Mouse (Mus musculus) urinary bladder, postnatal 0 days (tissue): ENCODE measurements around the gene Cers3. TPM values are rescaled to one million over a fixed set of nuclear protein-coding genes. Genes with fewer than 3 reads are reported as not detected.

ENCODE experiments used
- polyA plus RNA-seq: library from polyadenylated mRNA; unstranded; fragments of >200 nt; fragmentation: Nextera tagmentation; extraction: Ambion mirVana; gene quantifications from 2 replicates; pipeline ENCODE4 v1.2.1, GENCODE M21; 2015

Gene Cers3
- polyA plus RNA-seq, result 62.1 and 73.7 TPM in 2 replicates

DNA sequence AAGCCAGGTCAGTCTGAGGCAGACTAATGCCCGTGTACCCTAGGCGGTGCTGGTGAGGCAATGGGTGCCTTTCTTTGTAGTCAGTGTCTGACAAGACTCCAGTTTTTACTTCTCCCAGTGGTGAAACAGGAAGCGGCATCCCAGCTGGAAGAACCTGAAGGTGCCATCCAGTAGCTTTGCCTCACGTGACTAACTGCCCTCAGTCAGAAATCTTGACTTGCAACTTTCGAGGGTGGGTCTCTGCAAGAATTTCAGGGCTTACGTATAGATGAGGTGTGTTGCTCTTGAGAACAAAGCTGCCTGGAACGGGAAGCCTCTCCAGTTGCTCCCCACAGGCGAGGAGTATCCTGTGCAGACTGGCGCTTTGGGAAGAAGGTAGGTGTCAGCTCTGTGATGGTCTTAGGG, at the start of gene Cers3:
TSS of gene Cers3 (plus strand) at position 128 of the 405 bp plus-strand sequence.

DNA sequence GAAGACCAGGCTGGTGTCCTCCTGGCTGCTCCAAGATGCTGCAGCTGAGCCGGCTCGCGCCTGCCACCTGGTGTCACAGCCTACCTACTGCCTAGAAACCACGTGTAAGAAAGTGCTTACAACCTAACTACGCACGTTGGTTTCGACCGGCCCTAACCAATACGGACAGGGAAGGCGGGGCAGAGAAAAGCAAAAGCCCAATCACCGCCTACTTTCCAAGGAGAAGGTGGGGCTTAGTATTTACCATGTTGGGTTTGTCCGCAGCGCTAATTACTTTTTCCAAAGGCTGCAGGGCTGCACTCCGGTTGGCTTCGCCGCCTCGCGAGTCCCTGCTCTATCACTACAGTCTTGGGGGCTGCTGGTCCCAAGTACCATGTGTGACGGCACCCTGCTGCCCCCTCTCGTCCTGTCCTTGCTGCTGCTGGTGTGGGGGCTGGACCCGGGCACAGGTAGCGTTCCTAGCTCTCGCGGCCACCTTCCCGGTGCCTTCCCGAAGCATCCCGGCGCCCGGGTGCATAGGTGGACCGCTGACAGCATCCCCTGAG, 96.2 kb downstream of the Cers3 start, which contains the start of gene Adamts17:
TSS of gene Adamts17 (plus strand) at position 273 of the 545 bp plus-strand sequence.

Other genes starting within 250 kb of the Cers3 start
- 6.1 and 7.7 TPM in 2 replicates for gene Asb7, start 53.9 kb upstream of the Cers3 start, polyA plus RNA-seq
- 8.8 and 8.9 TPM in 2 replicates for gene Lins1, start 53.6 kb upstream of the Cers3 start, polyA plus RNA-seq
- 2.8 and 2.9 TPM in 2 replicates for gene Adamts17, start 96.2 kb downstream of the Cers3 start, polyA plus RNA-seq